Mouse (Mus musculus) liver, adult 2 months (tissue): ENCODE data around the gene Mymx.

Source experiments
- CTCF ChIP-seq: fragments of 200-500 bp; IDR thresholded peaks from 2 replicates; pipeline ENCODE4 v1.5.1; 2011; ENCODE audit warnings: low read depth, low read length, control low read depth
- POLR2A ChIP-seq: fragments of 200-500 bp; IDR thresholded peaks from 2 replicates; pipeline ENCODE4 v1.6.1; 2011; ENCODE audit warnings: low read length, control low read depth; ENCODE audit not compliant: insufficient read depth; ENCODE audit errors: extremely low read depth

GRCm38 (mm10) chr17:45616679-45617078 lies 14.8 kb upstream of the Mymx start:
- TF ChIP-seq CTCF, result no peak
- TF ChIP-seq POLR2A, result no peak
